Mouse (Mus musculus) brown adipose tissue, adult 24 weeks (tissue): ENCODE data around the gene Frmd4a. TPM values are rescaled to one million over a fixed set of nuclear protein-coding genes. Genes with fewer than 3 reads are reported as not detected.
"Not testable (repeated sequence)": the region's sequence is repeated elsewhere in the genome, so short reads cannot be mapped to it uniquely, and the experiment has no call there.

Experiments
- H3K27ac ChIP-seq: fragments of 200-500 bp; replicated peaks from 2 replicates; pipeline ENCODE4 v1.5.1; 2012; ENCODE audit warnings: low read depth, mild to moderate bottlenecking, low read length
- H3K4me1 ChIP-seq: fragments of 200-500 bp; 2 replicates; pipeline ENCODE4 v1.6.1; 2012; ENCODE audit warnings: low read length, mixed read lengths; ENCODE audit not compliant: control insufficient read depth, insufficient read depth, insufficient read length
- H3K4me3 ChIP-seq: fragments of 200-500 bp; 2 replicates; pipeline ENCODE4 v1.5.1; 2012; ENCODE audit warnings: low read depth, mild to moderate bottlenecking, low read length, moderate library complexity; ENCODE audit not compliant: insufficient read depth
- polyA plus RNA-seq: library from polyadenylated mRNA; stranded (reverse); fragments of >200 nt; gene quantifications from 2 replicates; pipeline ENCODE4 v1.2.4, GENCODE M21; 2012; ENCODE audit not compliant: missing spikeins, insufficient read depth, insufficient read length

Frmd4a gene
- polyA plus RNA-seq, 1 experiment, result 2.3 TPM

- H3K4me3 ChIP-seq, result no peak overlapping the region
- H3K27ac ChIP-seq, result no peak overlapping the region
- peaks cover 2% of the 10 kb centered on the region; the same call in 1 of the 2 replicates for H3K4me1 ChIP-seq
These were observed 575.1 kb downstream of the Frmd4a start for GRCm38 (mm10) chr2:4592666-4593065.

- H3K4me1 ChIP-seq, result peaks cover 2% of the 10 kb centered on the region; the same call in 1 of the 2 replicates
- H3K4me3 ChIP-seq, result no peak overlapping the region
- H3K27ac ChIP-seq, result no peak overlapping the region
These were observed 575.9 kb downstream of the Frmd4a start for GRCm38 (mm10) chr2:4593433-4593832.

GRCm38 (mm10) chr2:4593878-4594387 lies 576.4 kb downstream of the Frmd4a start:
- Histone ChIP-seq H3K27ac (no peak overlapping the region), H3K4me1 (peaks cover 2% of the 10 kb centered on the region; the same call in 1 of the 2 replicates), H3K4me3 (no peak overlapping the region)

GRCm38 (mm10) chr2:4596992-4597391 lies 579.5 kb downstream of the Frmd4a start:
- Histone ChIP-seq H3K27ac (no peak overlapping the region), H3K4me1 (peaks cover 2% of the 10 kb centered on the region; the same call in 1 of the 2 replicates), H3K4me3 (no peak overlapping the region)

GRCm38 (mm10) chr2:4601034-4601890 lies 583.7 kb downstream of the Frmd4a start:
- H3K4me3 ChIP-seq, result no peak overlapping the region
- no peaks in the 10 kb centered on the region for H3K4me1 ChIP-seq
- H3K27ac ChIP-seq, result no peak overlapping the region

GRCm38 (mm10) chr2:4603361-4603945 lies 585.9 kb downstream of the Frmd4a start:
- Histone ChIP-seq H3K4me3 (no peak overlapping the region), H3K27ac (no peak overlapping the region), H3K4me1 (no peaks in the 10 kb centered on the region)

- no peaks in the 10 kb centered on the region; the same call in 1 of the 2 replicates for H3K4me1 ChIP-seq
- no peak overlapping the region for H3K27ac ChIP-seq
- no peak overlapping the region for H3K4me3 ChIP-seq
These were observed 589.0 kb downstream of the Frmd4a start for GRCm38 (mm10) chr2:4606559-4606958.

- Histone ChIP-seq H3K4me3 (no peak overlapping the region), H3K27ac (no peak overlapping the region), H3K4me1 (no peaks in the 10 kb centered on the region; the same call in 1 of the 2 replicates)
These were observed 590.7 kb downstream of the Frmd4a start for GRCm38 (mm10) chr2:4608253-4608652.

GRCm38 (mm10) chr2:4609433-4609832 lies 591.9 kb downstream of the Frmd4a start:
- Histone ChIP-seq H3K4me1 (no peaks in the 10 kb centered on the region; the same call in 1 of the 2 replicates), H3K4me3 (no peak overlapping the region), H3K27ac (no peak overlapping the region)

- no peak overlapping the region for H3K27ac ChIP-seq
These were observed 593.8 kb downstream of the Frmd4a start for GRCm38 (mm10) chr2:4611295-4611694.

GRCm38 (mm10) chr2:4611704-4612103 lies 594.2 kb downstream of the Frmd4a start:
- Histone ChIP-seq H3K27ac (no peak overlapping the region), H3K4me3 (no peak overlapping the region), H3K4me1 (no peaks in the 10 kb centered on the region; the same call in 1 of the 2 replicates)

More at GRCm38 (mm10) chr2:4611295-4611694, 593.8 kb downstream of the Frmd4a start:
- H3K4me3 ChIP-seq, result no peak overlapping the region
- H3K4me1 ChIP-seq, result no peaks in the 10 kb centered on the region; the same call in 1 of the 2 replicates

GRCm38 (mm10) chr2:4614276-4614929 lies 596.9 kb downstream of the Frmd4a start:
- not testable (repeated sequence) for H3K4me1 ChIP-seq, H3K27ac ChIP-seq, H3K4me3 ChIP-seq

GRCm38 (mm10) chr2:4615014-4615546 lies 597.6 kb downstream of the Frmd4a start:
- Histone ChIP-seq H3K4me3 (no peak overlapping the region), H3K4me1 (no peaks in the 10 kb centered on the region; the same call in 1 of the 2 replicates), H3K27ac (no peak overlapping the region)

- H3K27ac ChIP-seq, result no peak overlapping the region
- no peak overlapping the region for H3K4me3 ChIP-seq
- H3K4me1 ChIP-seq, result no peaks in the 10 kb centered on the region
These were observed 599.5 kb downstream of the Frmd4a start for GRCm38 (mm10) chr2:4616995-4617394.

GRCm38 (mm10) chr2:4619126-4619525 lies 601.6 kb downstream of the Frmd4a start:
- H3K27ac ChIP-seq, H3K4me1 ChIP-seq, H3K4me3 ChIP-seq: not testable (repeated sequence)
